Mouse (Mus musculus) frontal cortex, postnatal 25 days (tissue): Measurements from ENCODE around the gene Stn1.

Source experiments
- DNase-seq, 2 experiments: peaks; one replicate each; pipeline ENCODE4 v3.0.0; 2022; ENCODE audit warnings: low spot score in 2 of 2

The Stn1 gene

GRCm38 (mm10) chr19:47510473-47511293 lies 26.6 kb downstream of the Stn1 start:
- DNase-seq = no peak

- no peak for DNase-seq
Measured at GRCm38 (mm10) chr19:47510135-47510472, 27.2 kb downstream of the Stn1 start.

DNA sequence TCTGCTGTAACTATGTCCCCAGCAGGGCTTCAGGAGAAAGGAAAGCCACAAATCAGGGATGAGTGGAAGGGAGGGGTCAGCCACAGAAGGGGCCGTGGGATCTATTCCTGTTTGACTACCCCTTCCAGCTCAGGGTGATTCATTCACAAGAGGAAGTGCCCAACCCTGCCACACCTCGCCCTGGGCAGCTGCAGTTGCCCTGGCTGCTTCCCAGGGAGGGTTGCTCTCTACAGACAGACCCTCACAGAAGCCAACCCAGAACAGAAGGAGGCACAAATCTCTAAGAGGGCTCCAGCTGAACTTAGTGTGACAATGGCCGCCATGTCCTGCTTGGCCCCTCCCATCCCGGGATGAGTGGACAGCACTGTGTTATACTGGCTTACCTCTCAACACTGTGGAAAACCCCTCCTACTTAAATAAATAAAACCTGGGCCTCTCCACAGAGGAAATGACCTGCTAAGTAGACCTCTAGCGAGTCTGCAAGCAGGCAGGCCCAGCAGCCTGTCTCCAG lies 28.5 kb downstream of the Stn1 start:
- DNase-seq = no peak

DNA sequence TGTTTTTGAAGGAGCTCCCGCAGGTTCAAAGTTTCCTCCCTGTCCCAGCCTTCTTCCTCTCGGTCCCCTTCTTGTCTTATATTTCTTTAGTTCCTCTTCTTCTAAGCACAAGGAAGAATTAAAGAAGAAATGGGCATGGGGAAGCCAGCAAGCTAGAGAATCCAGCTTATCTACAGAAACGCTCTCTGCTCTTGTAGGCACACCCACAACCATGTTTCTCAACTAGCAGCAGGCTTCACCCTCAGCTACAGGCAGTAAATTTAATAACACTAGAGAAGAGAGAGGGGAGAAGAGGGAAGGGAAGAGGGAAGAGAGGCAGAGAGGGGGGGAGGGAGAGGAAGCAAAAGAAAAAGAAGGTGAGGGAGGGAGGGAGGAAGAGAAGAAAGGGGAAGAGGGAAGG lies 29.1 kb downstream of the Stn1 start:
- no peak for DNase-seq

DNA sequence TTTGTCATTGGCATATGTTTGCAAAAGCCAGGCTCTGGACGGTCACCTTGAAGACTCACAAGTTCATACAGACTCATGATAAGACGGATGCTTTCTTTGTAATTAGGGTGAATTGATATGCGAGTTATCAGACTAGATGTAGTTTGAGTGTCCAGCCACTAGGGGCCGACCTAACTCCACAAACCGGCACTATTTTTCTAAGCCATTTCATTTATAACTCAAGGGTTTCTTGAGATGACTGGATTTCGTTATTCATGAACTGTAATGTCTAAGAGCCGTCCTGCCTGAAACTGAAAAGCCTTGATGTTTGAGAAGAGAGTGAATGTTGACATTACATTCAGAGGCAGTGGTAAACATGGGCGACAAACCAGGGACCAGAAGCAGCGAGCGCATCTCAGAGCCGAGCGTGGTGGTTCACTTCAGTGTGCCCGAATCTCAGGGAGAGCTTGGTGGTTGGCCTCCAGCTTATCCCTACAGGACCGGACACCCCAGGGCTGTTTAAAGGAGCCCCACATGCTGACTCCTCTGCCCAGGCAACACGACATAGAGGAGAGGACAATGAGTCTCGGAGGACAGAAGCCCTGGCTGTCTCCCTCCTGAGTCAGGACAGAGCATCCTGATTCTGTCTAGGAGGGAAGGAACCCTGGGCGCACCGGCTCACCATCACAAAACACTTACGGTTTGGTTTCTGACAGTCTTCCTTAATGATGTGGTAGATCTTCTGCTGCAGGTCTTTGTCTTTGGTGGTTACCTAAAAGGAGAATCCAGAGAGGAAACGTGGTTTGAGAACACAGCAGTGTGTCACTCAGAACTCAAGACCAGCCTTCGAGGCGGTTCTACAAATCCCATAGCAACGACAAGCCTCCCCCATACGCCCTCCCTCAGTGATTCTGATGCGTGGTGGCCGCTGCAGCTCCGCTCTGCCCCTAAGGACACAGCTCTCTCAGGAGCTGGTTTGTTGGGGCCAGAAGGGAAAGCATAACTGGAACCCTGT lies 29.9 kb downstream of the Stn1 start:
- peak; percentile 37 to 72 for DNase-seq

- DNase-seq = no peak
Measured at GRCm38 (mm10) chr19:47503625-47504024, 33.7 kb downstream of the Stn1 start.

DNA sequence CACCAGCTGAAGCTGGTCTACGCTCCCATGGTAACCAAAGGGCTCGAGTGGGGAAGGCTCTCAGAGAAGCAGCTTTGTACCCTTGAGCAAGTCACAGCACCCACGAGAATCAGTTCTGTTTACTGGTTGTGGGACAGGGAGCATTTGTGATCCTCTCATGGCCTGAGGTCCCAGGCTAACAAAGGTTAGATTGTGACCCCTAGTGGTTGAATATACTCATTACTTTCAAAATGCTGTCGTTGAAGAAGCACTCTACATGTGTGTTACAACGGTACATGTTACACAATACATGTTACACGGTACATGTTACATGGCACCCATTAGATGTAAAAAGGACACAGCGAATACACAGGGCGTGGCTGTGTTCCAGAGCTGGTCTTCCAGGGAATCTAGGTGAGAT lies 34.7 kb downstream of the Stn1 start:
- DNase-seq = no peak

GRCm38 (mm10) chr19:47500389-47501011 lies 36.8 kb downstream of the Stn1 start:
- DNase-seq = no peak

DNA sequence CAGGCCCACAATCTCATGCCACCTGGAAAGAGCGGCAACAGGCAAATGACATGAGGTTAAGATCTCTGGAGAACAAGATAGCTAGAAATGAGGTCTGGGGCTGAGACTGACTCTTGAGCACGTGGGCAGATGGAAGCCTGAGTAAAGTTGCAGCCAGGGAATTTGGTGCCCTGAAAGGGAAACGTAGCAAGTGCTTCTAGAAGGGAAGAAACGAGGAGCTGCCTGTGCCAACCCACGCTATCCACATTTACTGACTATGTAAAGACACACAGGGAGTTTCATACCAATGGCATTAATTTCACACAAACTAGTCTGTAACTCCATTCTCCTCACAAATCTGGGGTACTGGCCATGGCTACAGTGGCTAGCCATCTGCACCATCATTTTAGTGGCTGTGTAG lies 37.5 kb downstream of the Stn1 start:
- DNase-seq = no peak

DNA sequence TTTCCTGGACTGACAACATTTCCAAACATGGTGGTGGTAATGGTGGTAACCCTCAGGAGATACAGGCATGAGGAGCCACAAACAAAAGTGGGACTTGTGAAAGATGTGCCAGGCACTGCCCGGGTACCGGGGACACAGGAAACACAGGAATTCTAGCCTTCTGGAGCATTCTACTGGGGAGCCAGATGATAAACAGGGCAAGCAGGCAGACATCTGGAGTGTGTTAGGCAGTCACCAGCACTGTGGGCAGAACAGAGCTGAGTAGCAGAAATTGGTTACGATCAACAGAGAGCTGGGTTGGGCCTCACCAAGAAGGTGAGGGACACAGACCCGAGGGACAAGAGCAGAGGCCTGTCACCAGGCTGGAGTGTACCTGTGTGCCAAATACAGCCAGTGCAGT lies 38.4 kb downstream of the Stn1 start:
- no peak for DNase-seq

DNA sequence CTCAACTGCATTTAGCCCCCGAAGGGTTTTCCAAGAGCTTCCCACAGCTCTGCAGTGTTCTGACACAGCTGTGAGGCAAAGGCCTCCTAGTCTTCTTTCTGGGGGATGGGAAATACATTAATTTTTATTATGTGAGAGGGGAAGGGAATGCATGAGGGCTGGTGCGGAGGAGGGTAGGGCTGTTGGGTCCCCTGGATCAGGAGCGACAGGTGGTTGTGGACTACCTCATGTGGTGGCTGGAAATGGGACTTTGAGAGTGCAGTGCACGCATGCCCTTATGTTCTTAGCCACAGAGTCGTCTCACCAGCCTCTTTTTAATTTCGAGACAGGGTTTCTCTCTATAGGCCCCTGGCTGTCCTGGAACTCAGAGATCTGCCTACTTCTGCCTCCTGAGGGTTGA lies 39.6 kb downstream of the Stn1 start:
- DNase-seq = no peak

DNA sequence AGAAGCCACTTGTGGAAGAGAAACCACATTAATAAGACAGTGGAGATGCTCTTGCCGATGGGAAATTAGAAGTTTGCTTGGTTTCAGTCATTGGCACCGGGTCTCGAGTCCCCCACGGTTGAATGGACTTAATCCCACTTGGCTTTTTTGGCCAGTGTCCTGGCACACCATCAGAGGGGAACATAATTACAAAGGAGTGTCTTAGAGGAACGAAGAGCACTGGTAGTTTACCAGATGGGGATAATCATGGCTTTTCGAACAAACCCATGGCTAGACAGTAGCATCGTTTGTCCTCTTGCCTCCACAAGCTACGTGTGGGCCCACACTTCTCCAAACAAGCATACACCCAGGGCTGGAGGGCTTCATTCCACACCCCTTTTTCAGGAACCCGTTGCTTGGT lies 40.0 kb downstream of the Stn1 start:
- DNase-seq = no peak

- no peak for DNase-seq
Measured at GRCm38 (mm10) chr19:47493017-47493997, 44.0 kb downstream of the Stn1 start.

DNA sequence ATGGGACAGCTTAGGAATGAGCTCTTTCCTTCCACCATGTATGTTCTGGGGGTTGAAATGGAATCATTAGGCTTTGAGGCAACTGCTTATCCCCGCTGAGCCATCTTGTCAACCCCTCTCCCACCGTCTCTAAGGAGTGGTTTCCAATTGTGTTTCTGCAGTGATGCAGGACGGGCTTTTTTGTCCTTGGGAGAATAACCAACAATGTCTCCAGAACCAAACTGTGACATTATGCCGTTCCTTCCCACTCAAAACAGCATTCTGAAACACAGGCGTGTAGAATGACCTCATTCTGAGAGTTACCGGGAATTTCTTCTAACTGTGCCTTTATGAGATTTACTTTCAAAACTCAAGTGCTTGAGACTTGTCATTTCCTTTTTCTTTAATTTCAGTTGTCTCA lies 44.9 kb downstream of the Stn1 start:
- DNase-seq = no peak

DNA sequence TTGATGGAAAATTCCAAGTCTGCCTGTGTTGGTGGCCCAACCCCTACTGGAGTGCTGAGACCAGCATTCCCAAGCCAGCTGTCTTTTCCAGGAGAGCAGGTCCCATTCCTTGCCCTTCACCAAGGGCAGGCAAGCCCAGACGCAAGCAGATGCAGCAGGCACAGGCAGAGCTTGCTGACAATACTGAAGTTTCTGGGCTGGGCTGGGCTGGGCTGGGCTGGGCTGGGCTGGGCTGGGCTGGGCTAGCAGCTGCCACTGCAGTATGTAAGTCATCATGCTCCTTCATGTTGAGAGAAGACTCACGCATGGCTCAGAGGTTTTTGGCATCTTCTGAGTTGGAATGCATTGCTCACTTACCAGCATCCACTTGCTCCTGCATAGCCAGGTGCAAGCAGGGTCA lies 45.5 kb downstream of the Stn1 start:
- no peak for DNase-seq

DNA sequence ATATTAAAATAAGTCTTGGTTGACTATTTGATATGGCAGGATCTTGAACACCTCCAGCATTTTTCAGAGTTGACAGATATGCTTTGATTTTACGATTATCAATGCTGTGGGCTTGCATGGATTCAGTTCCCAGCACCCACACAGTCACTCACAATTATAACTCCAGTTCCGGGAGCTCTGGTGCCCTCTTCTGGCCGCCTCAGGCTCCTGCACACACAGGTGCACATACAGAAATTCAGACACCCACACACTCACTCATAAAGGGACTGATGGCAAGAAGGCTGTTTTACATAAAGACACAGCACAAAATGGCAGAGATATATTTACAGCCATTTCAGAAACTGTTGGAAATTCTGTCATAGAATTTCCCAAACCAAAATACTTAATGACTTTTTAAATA lies 48.1 kb downstream of the Stn1 start:
- no peak for DNase-seq

DNA sequence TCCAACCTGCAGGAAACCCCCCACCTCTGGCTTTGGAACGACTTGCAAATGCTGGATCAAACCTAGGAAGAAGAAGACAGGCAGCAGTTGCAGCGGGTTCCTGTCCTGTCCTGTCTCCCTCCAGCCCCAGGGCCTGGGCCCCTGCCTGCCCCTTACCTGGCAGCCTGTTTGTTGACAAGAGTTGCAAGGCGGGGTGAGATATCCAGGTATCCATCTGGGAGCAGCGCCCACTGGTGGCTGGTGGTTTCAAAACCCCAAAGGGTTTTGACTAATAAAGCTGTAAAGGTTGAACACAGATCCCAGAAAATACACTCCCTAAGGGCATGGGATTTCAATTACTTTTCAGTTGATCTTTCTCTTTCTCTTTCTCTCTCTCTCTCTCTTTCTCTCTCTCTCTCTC lies 49.1 kb downstream of the Stn1 start:
- DNase-seq = no peak

GRCm38 (mm10) chr19:47487572-47487971 lies 49.7 kb downstream of the Stn1 start:
- DNase-seq = no peak

DNA sequence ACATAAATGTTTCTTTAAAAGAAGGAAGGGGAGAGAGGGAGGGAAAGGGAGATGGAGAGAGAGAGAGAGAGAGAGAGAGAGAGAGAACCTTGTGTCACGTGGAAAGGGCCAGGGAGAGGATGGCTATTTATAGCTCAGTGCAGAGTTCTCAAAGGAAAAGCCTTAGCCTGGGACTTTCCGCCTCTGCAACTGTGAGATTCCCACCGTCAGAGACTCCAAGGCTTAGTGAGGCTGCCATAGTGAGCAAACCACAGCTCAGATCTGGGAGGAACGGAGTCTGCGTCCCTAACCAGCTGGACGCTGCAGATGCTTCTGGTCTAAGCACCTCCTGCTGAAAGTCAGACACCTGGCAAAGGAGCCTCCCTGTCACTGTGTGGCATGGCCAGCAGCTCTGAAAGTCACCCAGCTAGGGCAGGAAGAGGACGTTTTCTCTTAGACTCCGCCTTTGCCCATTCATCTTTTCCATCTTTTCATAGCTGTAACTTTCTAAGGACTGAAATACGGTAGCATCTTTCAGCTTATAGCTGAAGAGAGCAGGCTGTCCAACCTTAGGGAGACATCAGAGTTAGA lies 51.2 kb downstream of the Stn1 start:
- no peak for DNase-seq

- DNase-seq = no peak
Measured at GRCm38 (mm10) chr19:47484110-47484509, 53.2 kb downstream of the Stn1 start.

DNA sequence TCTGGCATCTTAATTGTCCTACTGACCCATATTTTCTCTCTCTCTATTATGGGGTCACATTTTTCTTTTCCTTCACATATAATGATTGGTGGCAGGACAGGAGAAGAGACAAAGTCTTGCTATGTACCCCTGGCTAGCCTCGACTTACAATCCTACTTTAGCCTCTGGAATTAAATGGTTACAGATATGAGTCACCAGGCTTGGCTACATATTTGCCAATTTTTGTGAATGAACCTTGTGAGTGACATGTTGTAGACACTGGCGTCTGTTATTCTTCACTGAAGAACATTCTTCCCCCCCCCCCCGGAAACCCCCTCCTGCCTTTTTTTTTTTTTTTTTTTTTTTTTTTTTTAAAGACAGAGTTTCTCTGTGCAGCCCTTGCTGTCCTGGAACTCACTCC lies 54.0 kb downstream of the Stn1 start:
- no peak for DNase-seq
